Mouse (Mus musculus): Measurements from ENCODE around the gene Fsd2.

DNA sequence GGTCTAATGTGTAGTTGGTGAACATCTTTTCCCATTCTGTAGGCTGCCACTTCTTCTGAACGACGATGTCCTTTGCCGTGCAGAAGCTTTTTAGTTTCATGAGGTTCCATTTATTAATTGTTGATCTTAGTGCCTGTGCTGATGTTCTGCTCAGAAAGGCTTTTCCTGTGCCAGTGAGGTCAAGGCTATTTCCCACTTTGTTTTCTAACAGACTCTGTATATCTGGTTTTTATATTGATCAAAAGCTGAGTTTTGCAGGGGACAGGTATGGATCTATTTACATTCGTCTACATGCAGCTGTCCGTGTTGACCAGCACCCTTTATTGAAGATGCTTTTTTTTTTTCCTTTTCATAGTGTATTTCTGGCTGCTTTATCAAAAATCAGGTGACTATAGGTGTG is 12.6 kb upstream of the Fsd2 start:
- TF ChIP-seq CTCF (IDR thresholded peaks at IDR 0.05; ENCODE audit: control insufficient read depth, insufficient read depth, insufficient replicate concordance, low read depth, low read length) = no peak
- TF ChIP-seq POLR2A (IDR thresholded peaks at IDR 0.05; ENCODE audit: control insufficient read depth, low read depth, low read length) = no peak
